Mouse (Mus musculus): ENCODE results near the gene Mrpl20.
"Not testable (repeated sequence)": the region's sequence is repeated elsewhere in the genome, so short reads cannot be mapped to it uniquely, and the experiment has no call there.

GRCm38 (mm10) chr4:155788833-155789232, 13.8 kb upstream of the Mrpl20 start:
- not testable (repeated sequence) for TF ChIP-seq CTCF (conservative IDR thresholded peaks at IDR 0.05; ENCODE audit: low read length); NANOG (IDR thresholded peaks at IDR 0.05; ENCODE audit: borderline replicate concordance, low read length); POU5F1 (IDR thresholded peaks at IDR 0.05; ENCODE audit: borderline replicate concordance, low read length)

Data from E14TG2a.4 (cell line).